8 mouse cellular contexts compared by ENCODE assay signal in genomic region chr2:155074766-155075330, GRCm38 (mm10). TPM values are rescaled to one million over a fixed set of nuclear protein-coding genes. Genes with fewer than 3 reads are reported as not detected.
DNase-seq lines count a peak whose midpoint lies in the region; ATAC-seq lines count a peak whose summit lies in the region.

No protein-coding gene starts in this region.

- ATAC-seq in heart, embryonic 14.5 days (ENCODE audit: insufficient number of reproducible peaks, insufficient read depth, low FRiP score, low read depth): 0 out of 2 replicates have a peak, but pooled peaks have one; percentile 1
- peak; percentile 2 for ATAC-seq in liver, embryonic 13.5 days (ENCODE audit: low read depth)
- peak; percentile 8; the same call in 1 of the 2 replicates for ATAC-seq in stomach, embryonic 14.5 days (ENCODE audit: insufficient number of reproducible peaks, insufficient read depth, low FRiP score, low read depth)

- H3K36me3 ChIP-seq in heart, embryonic 14.5 days (ENCODE audit: control insufficient read depth, insufficient read depth, low read length): no peaks in the 10 kb centered on the region
- 0 out of 2 replicates have a peak, but pooled peaks cover 3% of the 10 kb centered on the region for H3K36me3 ChIP-seq in liver, embryonic 13.5 days
- H3K36me3 ChIP-seq in stomach, embryonic 14.5 days (ENCODE audit: control insufficient read depth, insufficient read depth, low read length): no peaks in the 10 kb centered on the region

- peak; percentile 69 for DNase-seq in embryo, embryonic 10 days (ENCODE audit: low spot score)
- no peak for DNase-seq in embryo, embryonic 10.5 days (ENCODE audit: low spot score)
- DNase-seq in spleen, postnatal 4 days (ENCODE audit: low spot score in 2 of 2): peak; percentile 21 to 69
- DNase-seq in spleen, adult 18-20 months: no peak
- no peak for DNase-seq in liver, embryonic 13.5 days
- DNase-seq in frontal cortex, postnatal 36 days (ENCODE audit: low spot score in 2 of 2): no peak

- H3K4me3 ChIP-seq in heart, embryonic 14.5 days (ENCODE audit: control insufficient read depth in 1 of 2, insufficient read depth in 1 of 2, low read depth in 1 of 2, low read length in 2 of 2): peak overlapping the region; percentile 72 to 76
- H3K4me3 ChIP-seq in liver, embryonic 13.5 days (replicated peaks): peak overlapping the region; percentile 81
- peak overlapping the region; percentile 65 for H3K4me3 ChIP-seq in stomach, embryonic 14.5 days (ENCODE audit: low read depth, low read length)

- 18% methylated on average over 12 of the region's 12 CpGs for WGBS in heart, embryonic 14.5 days
- WGBS in liver, embryonic 13.5 days (ENCODE audit: insufficient replicate concordance): 8% methylated on average over 12 of the region's 12 CpGs
- 22% methylated on average over 12 of the region's 12 CpGs for WGBS in stomach, embryonic 14.5 days

- H3K27me3 ChIP-seq in heart, embryonic 14.5 days (ENCODE audit: control insufficient read depth, insufficient read depth, low read length): no peaks in the 10 kb centered on the region
- no peaks in the 10 kb centered on the region for H3K27me3 ChIP-seq in liver, embryonic 13.5 days
- H3K27me3 ChIP-seq in stomach, embryonic 14.5 days (ENCODE audit: control insufficient read depth, insufficient read depth, low read length): no peaks in the 10 kb centered on the region

- H3K4me2 ChIP-seq in heart, embryonic 14.5 days (ENCODE audit: low read length): peak overlapping the region; percentile 89
- peak overlapping the region; percentile 90 for H3K4me2 ChIP-seq in liver, embryonic 13.5 days
- H3K4me2 ChIP-seq in stomach, embryonic 14.5 days (replicated peaks; ENCODE audit: low read depth, low read length): peak overlapping the region; percentile 48

- no peaks in the 10 kb centered on the region for H3K9me3 ChIP-seq in heart, embryonic 14.5 days (ENCODE audit: control insufficient read depth, low read length)
- no peaks in the 10 kb centered on the region for H3K9me3 ChIP-seq in liver, embryonic 13.5 days (replicated peaks)
- no peaks in the 10 kb centered on the region for H3K9me3 ChIP-seq in stomach, embryonic 14.5 days (ENCODE audit: control insufficient read depth, low read depth, low read length)

- peak overlapping the region; percentile 90 for H3K9ac ChIP-seq in heart, embryonic 14.5 days (ENCODE audit: low read length)
- peak overlapping the region; percentile 93 for H3K9ac ChIP-seq in liver, embryonic 13.5 days
- peak overlapping the region; percentile 77; the same call in 1 of the 2 replicates for H3K9ac ChIP-seq in stomach, embryonic 14.5 days (replicated peaks; ENCODE audit: low read depth, low read length)

- peaks cover 10 to 15% of the 10 kb centered on the region in 2 experiments; a peak in 3 of 4 replicates for H3K4me1 ChIP-seq in heart, embryonic 14.5 days (ENCODE audit: control insufficient read depth in 2 of 2, insufficient read depth in 2 of 2, low read length in 2 of 2)
- H3K4me1 ChIP-seq in liver, embryonic 13.5 days (replicated peaks): peaks cover 53% of the 10 kb centered on the region
- peaks cover 12% of the 10 kb centered on the region for H3K4me1 ChIP-seq in stomach, embryonic 14.5 days (ENCODE audit: control insufficient read depth, insufficient read depth, low read length)

- peak overlapping the region in 1 of 2 experiments; percentile 64; a peak in 2 of 4 replicates for H3K27ac ChIP-seq in heart, embryonic 14.5 days (replicated peaks in 1 of 2; ENCODE audit: control insufficient read depth in 1 of 2, insufficient read depth in 1 of 2, low read depth in 2 of 2, low read length in 2 of 2)
- H3K27ac ChIP-seq in liver, embryonic 13.5 days: peak overlapping the region; percentile 87
- H3K27ac ChIP-seq in stomach, embryonic 14.5 days (ENCODE audit: low read length): peak overlapping the region; percentile 73; the same call in 1 of the 2 replicates

RNA-seq across cellular contexts. Expression of gene Ahcy, which starts 0.6 kb away (rescaled TPM):
- polyA plus RNA-seq in heart, embryonic 14.5 days (2014; fragmentation: Nextera tagmentation; extraction: Ambion mirVana): 46.0 and 46.7 TPM in 2 replicates
- polyA plus RNA-seq in liver, embryonic 13.5 days (2015; fragmentation: Nextera tagmentation; extraction: Ambion mirVana): 63.1 and 65.3 TPM in 2 replicates
- 71.9 and 78.9 TPM in 2 replicates for polyA plus RNA-seq in stomach, embryonic 14.5 days (2014; fragmentation: Nextera tagmentation; extraction: Ambion mirVana)

RNA-seq across cellular contexts. Expression of gene Gm14226, which starts 56.8 kb away (rescaled TPM):
- 0.61 and 0.69 TPM in 2 replicates for polyA plus RNA-seq in heart, embryonic 14.5 days (2014; fragmentation: Nextera tagmentation; extraction: Ambion mirVana)
- 0.41 and 0.68 TPM in 2 replicates for polyA plus RNA-seq in liver, embryonic 13.5 days (2015; fragmentation: Nextera tagmentation; extraction: Ambion mirVana)
- polyA plus RNA-seq in stomach, embryonic 14.5 days (2014; fragmentation: Nextera tagmentation; extraction: Ambion mirVana): 1.1 and 3.2 TPM in 2 replicates

RNA-seq across cellular contexts. Expression of gene Itch, which starts 58.5 kb away (rescaled TPM):
- 37.1 and 39.8 TPM in 2 replicates for polyA plus RNA-seq in heart, embryonic 14.5 days (2014; fragmentation: Nextera tagmentation; extraction: Ambion mirVana)
- 14.6 and 18.9 TPM in 2 replicates for polyA plus RNA-seq in liver, embryonic 13.5 days (2015; fragmentation: Nextera tagmentation; extraction: Ambion mirVana)
- 58.4 and 62.2 TPM in 2 replicates for polyA plus RNA-seq in stomach, embryonic 14.5 days (2014; fragmentation: Nextera tagmentation; extraction: Ambion mirVana)

Comparison
In these comparisons a context has a peak if more than half of its experiments do, and no peak if none do; other contexts are left out.
1. DNase-seq: peak in embryo, embryonic 10 days (single experiment) and spleen, postnatal 4 days (2 of 2); none in embryo, embryonic 10.5 days (single experiment), spleen, adult 18-20 months (0 of 2), liver, embryonic 13.5 days (single experiment) and frontal cortex, postnatal 36 days (0 of 2).
2. Peak in every context shown above with its lines, with median percentiles within 50 percentile points of each other: ATAC-seq, H3K4me2 ChIP-seq, H3K4me3 ChIP-seq and H3K9ac ChIP-seq.